Mouse (Mus musculus): ENCODE results near the gene Aebp2. TPM values are rescaled to one million over a fixed set of nuclear protein-coding genes. Genes with fewer than 3 reads are reported as not detected.
"Not testable (repeated sequence)": the region's sequence is repeated elsewhere in the genome, so short reads cannot be mapped to it uniquely, and the experiment has no call there.

Aebp2 gene
- polyA plus RNA-seq, 1 experiment from 2014 or later, result 6.5 TPM

DNA sequence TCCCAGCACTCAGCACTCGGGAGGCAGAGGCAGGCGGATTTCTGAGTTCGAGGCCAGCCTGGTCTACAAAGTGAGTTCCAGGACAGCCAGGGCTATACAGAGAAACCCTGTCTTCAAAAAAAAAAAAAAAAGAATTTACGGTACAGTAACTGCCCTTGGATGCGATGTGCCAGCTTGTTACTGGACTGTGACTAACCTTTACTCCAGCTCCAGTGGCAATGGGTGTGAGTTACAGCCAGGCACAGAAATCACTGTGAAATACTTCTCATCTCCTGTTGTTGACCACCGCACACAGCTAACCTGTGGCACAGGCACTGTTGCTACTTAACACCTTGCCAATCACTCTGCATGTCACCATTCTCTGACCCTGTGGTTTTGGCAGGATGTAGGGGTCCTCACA is 26.9 kb upstream of the Aebp2 start:
- ATAC-seq; H3K27me3 ChIP-seq (replicated peaks); H3K4me1 ChIP-seq; H3K9me3 ChIP-seq (replicated peaks); H3K27ac ChIP-seq; H3K4me3 ChIP-seq; H3K4me2 ChIP-seq; H3K9ac ChIP-seq: not testable (repeated sequence)
- WGBS (ENCODE audit: insufficient replicate concordance), result 89% methylated on average over 6 of the region's 6 CpGs
- peaks cover 31% of the 10 kb centered on the region for H3K36me3 ChIP-seq

DNA sequence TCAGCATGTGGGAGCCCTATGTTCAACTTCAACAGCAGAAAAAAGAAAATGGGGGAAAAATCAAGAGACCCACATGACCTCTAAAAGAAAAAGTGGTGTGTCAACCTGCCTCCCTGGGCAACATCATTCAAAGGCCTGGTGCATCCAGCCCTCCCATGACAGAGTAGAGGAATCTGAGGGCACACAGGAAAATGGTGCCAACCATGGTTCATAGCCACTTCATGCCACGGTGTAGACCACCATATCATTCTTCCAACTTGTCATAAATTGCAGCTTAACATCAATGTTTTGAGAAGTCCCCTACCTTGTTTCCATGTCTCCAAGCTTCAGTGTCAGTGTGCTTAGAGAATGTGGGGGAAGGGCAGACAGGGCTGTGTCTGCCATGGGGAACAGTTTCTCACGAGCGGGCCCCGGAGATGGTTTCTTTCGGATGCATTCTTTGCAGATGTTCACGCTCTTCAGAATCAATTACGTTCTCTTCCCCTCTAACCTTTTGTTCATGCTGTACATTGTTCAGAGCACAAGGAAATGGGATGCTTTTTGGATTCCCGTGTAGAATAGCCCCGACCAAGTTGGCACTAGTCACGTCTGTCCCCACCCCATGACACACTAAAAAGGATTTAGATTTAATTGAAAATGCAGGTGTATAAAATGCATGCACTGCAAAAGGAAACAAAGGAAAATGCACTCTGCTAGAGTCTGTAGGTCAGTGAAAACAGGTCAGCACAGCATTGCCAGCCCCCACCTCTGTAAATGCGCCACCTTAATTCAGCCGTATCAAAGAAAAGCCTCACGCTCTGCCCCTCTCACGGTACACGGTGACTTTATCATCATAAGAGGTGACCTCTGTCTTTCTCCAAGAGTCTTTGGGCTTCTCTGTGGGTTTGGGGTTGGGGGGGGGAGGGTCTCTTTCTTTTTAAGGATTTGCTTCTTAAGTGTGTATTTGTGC is 24.8 kb upstream of the Aebp2 start:
- Histone ChIP-seq H3K4me3 (no peak overlapping the region), H3K9ac (no peak overlapping the region), H3K4me2 (no peak overlapping the region), H3K4me1 (no peaks in the 10 kb centered on the region), H3K27me3 (replicated peaks) (no peaks in the 10 kb centered on the region), H3K27ac (no peak overlapping the region), H3K36me3 (peaks cover 22% of the 10 kb centered on the region), H3K9me3 (replicated peaks) (no peaks in the 10 kb centered on the region)
- no peak for ATAC-seq
- 85% methylated on average over 15 of the region's 15 CpGs for WGBS (ENCODE audit: insufficient replicate concordance)

DNA sequence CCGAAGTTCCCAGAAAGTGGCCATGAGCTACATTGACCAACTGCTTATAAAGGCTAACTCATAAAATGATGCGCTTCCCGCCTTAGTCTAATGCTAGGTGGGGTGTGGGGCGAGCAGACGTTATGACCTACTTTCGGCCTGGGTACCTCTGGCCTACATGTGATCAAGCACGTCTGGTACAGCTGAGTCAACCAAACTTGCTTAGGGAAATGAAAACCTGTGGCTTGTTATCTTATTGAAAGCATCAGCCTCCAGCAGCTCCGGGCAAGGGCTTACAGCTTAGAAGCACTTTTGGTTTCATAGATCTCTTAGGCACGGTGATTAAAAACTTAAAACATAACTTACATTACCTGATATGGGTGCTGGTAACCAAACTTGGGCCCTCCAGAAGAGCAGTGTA is 23.9 kb upstream of the Aebp2 start:
- Histone ChIP-seq H3K27ac (no peak overlapping the region), H3K4me3 (no peak overlapping the region), H3K4me1 (no peaks in the 10 kb centered on the region), H3K36me3 (peaks cover 19% of the 10 kb centered on the region), H3K4me2 (no peak overlapping the region), H3K9me3 (replicated peaks) (no peaks in the 10 kb centered on the region), H3K9ac (no peak overlapping the region), H3K27me3 (replicated peaks) (no peaks in the 10 kb centered on the region)
- WGBS (ENCODE audit: insufficient replicate concordance), result 74% methylated on average over 9 of the region's 9 CpGs
- ATAC-seq, result no peak

DNA sequence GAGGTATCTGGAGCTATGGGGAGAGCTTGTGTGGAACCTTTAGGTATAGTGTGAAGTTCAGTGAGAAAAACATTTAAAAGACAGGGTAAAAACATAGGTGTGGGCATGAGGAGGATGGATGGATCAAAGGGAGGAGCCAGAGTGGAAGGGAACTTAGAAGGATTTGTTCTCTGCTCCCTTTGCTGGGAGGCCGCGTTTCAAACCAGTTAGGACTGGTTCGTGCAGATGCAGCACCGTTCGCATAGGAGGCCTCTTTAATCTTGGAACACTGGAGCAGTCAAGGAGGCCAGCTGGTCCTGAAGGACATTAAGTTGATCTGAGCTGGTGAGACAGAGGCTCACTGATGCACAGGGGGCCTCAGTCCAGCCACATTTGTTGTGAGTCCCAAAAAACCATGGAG is 23.1 kb upstream of the Aebp2 start:
- H3K27ac ChIP-seq, result no peak overlapping the region
- WGBS (ENCODE audit: insufficient replicate concordance), result 90% methylated on average over 5 of the region's 5 CpGs

DNA sequence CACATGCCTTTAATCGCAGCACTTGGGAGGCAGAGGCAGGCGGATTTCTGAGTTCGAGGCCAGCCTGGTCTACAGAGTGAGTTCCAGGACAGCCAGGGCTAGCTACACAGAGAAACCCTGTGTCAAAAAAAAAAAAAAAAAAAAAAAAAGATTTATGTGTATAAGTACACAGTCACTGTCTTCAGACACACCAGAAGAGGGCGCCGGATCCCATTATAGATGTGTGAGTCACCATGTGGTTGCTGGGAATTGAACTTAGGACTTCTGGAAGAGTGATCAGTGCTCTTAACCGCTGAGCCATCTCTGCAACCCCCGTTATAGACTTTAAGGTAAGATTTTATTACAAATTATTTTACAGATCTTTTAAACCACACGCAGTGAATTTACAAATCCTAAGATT is 21.8 kb upstream of the Aebp2 start:
- not testable (repeated sequence) for H3K4me2 ChIP-seq; ATAC-seq; H3K9ac ChIP-seq; H3K4me3 ChIP-seq; H3K4me1 ChIP-seq; H3K9me3 ChIP-seq (replicated peaks); H3K27ac ChIP-seq; H3K27me3 ChIP-seq (replicated peaks)
- WGBS (ENCODE audit: insufficient replicate concordance), result 77% methylated on average over 8 of the region's 8 CpGs
- H3K36me3 ChIP-seq, result peaks cover 12% of the 10 kb centered on the region

More for the DNA sequence above, 23.1 kb upstream of the Aebp2 start:
- ATAC-seq, result no peak
- no peaks in the 10 kb centered on the region for H3K27me3 ChIP-seq (replicated peaks)
- no peaks in the 10 kb centered on the region for H3K9me3 ChIP-seq (replicated peaks)
- no peak overlapping the region for H3K4me2 ChIP-seq
- no peak overlapping the region for H3K9ac ChIP-seq
- peaks cover 13% of the 10 kb centered on the region for H3K36me3 ChIP-seq
- H3K4me1 ChIP-seq, result no peaks in the 10 kb centered on the region
- H3K4me3 ChIP-seq, result no peak overlapping the region

DNA sequence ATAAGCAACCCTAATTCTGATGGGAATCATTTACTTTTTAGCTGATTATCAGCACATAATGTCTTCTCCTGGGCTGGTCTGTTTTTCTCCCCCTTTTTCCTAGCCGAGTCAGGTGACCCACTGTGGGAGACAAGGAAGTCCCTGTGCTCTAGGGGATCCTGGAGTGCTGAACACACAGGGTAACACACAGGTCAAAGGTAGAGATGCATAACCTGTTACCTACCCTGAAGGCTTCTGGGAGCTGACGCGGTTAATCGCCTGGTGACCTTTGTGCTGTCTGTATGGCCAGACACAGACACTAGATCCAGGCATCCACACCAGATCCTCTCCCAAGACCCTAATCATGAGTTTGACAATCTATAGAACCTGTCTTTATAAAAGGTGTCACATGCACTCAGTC is 21.3 kb upstream of the Aebp2 start:
- Histone ChIP-seq H3K4me1 (no peaks in the 10 kb centered on the region), H3K27ac (no peak overlapping the region), H3K36me3 (peaks cover 8% of the 10 kb centered on the region), H3K9me3 (replicated peaks) (no peaks in the 10 kb centered on the region), H3K4me3 (no peak overlapping the region), H3K9ac (no peak overlapping the region), H3K27me3 (replicated peaks) (no peaks in the 10 kb centered on the region), H3K4me2 (no peak overlapping the region)
- ATAC-seq, result no peak
- WGBS (ENCODE audit: insufficient replicate concordance), result 87% methylated on average over 4 of the region's 4 CpGs

DNA sequence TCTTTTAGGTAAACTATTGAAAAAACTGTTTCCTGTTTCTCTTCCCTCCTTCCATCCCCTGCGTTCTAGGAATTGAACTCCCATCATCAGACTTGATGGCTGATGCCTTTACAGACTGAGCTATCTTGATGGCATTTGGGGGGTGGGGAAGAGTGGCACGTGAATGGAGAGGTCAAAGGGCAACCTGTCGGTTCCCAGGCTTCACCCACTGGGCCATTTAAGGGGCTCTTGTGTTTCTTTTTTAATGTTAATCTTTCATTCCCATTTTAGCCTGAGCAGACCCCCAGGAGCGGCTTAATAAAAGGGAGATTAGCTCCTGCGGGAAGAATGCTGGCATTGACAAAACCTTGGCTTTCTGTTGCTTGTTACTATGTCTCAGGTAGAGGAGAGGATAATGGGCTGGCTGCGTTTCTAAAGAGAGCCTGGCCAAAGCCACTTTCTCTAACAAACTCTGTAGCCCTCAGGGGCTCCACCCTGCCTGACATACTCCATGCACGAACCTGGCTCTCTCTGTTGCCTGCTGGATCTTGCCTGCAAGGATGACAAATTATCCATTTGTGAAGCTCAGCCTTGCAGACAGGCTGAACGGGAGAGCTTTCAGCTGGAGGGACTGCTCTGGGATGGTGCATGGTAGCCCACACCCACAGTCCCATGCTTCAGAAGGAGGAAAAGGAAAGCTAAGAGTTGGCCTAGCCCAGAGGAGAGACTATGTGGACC is 19.1 kb upstream of the Aebp2 start:
- no peak overlapping the region for H3K9ac ChIP-seq
- no peak for ATAC-seq
- WGBS (ENCODE audit: insufficient replicate concordance), result 41% methylated on average over 8 of the region's 8 CpGs
- H3K9me3 ChIP-seq (replicated peaks), result no peaks in the 10 kb centered on the region
- no peaks in the 10 kb centered on the region for H3K36me3 ChIP-seq
- no peak overlapping the region for H3K4me3 ChIP-seq
- H3K27me3 ChIP-seq (replicated peaks), result no peaks in the 10 kb centered on the region
- H3K4me1 ChIP-seq, result no peaks in the 10 kb centered on the region
- no peak overlapping the region for H3K4me2 ChIP-seq
- no peak overlapping the region for H3K27ac ChIP-seq

DNA sequence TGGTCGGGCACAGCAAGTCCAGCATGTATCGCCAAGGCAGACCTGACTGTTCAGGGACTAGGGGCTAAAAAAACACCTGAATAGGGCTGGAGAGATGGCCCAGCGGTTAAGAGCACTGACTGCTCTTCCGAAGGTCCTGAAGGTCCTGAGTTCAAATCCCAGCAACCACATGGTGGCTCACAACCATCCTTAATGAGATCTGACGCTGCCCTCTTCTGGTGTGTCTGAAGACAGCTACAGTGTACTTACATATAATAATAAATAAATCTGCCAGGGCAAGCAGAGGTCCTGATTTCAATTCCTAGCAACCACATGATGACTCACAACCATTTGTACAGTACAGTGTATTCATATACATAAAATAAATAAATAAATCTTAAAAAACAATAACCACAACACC is 17.3 kb upstream of the Aebp2 start:
- not testable (repeated sequence) for ATAC-seq; H3K9me3 ChIP-seq (replicated peaks); H3K4me2 ChIP-seq; H3K9ac ChIP-seq; H3K36me3 ChIP-seq; H3K27me3 ChIP-seq (replicated peaks); H3K27ac ChIP-seq; H3K4me1 ChIP-seq; H3K4me3 ChIP-seq
- WGBS (ENCODE audit: insufficient replicate concordance), result 72% methylated on average over 5 of the region's 5 CpGs

DNA sequence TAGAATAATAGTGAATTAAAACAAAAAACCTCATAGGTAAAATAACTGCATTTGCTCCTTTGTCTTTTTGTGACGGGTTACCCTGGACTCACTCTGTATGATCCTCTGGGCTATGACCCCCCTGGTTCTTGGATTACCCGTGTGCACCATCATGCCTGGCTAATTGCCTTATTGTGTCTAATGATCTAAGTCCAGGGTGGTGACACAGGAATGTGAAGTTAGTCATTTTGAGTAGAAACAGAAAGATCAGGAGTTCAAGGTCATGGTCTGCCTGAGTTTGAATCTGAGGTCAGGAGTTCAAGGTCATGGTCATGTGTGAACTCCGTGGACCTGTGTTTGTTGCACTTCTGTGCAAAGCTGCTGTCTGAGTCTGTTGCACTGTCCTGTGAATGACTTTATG is 16.7 kb upstream of the Aebp2 start:
- H3K9ac ChIP-seq, result no peak overlapping the region
- H3K36me3 ChIP-seq, result no peaks in the 10 kb centered on the region
- no peak for ATAC-seq
- no peak overlapping the region for H3K4me2 ChIP-seq
- no peaks in the 10 kb centered on the region for H3K9me3 ChIP-seq (replicated peaks)
- H3K27ac ChIP-seq, result no peak overlapping the region
- no peaks in the 10 kb centered on the region for H3K27me3 ChIP-seq (replicated peaks)
- WGBS (ENCODE audit: insufficient replicate concordance), result 53% methylated on average over 3 of the region's 3 CpGs
- H3K4me1 ChIP-seq, result 0 out of 2 replicates have a peak, but pooled peaks cover 3% of the 10 kb centered on the region
- no peak overlapping the region for H3K4me3 ChIP-seq

DNA sequence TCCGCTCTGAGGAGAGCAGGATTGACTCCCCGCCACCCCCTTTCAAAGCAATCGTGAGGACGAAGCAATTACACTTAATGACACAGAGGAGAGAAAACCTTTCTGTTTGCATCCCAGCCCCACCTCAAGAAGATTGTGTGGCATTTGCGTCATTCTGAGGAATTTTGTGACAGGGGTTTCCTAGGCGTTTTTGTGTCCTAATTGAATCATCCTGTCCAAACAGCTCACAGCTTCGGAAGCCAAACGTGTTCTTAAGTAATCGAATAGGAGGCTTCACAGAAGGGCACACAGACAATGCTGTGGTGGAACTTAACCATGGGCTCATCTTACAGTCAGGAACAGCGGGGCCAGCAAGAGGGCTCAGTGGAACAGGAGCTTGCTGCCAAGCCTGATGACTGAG is 15.9 kb upstream of the Aebp2 start:
- Histone ChIP-seq H3K4me2 (no peak overlapping the region), H3K9ac (no peak overlapping the region), H3K9me3 (replicated peaks) (no peaks in the 10 kb centered on the region), H3K4me3 (no peak overlapping the region), H3K27ac (no peak overlapping the region), H3K27me3 (replicated peaks) (no peaks in the 10 kb centered on the region), H3K4me1 (0 out of 2 replicates have a peak, but pooled peaks cover 3% of the 10 kb centered on the region), H3K36me3 (no peaks in the 10 kb centered on the region)
- WGBS (ENCODE audit: insufficient replicate concordance), result 80% methylated on average over 10 of the region's 10 CpGs
- no peak for ATAC-seq

DNA sequence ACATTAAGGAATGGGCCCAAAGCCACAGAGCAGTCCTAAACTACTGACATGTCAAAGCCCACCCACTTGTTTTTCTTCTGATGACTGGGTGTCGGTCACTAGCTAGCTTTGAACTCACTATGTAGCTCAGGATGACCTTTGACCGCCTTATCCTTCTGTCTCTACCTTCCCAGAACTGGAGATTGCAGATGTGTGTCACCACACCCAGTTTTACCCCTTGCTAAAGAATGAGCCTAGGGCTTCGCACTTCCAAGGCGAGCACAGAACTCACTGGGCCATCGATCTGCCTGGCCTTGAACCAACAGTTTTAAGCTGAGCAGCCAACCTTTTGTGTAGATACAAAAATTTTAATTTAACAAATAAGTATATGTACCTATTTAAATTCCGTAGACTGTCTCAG is 13.8 kb upstream of the Aebp2 start:
- H3K27me3 ChIP-seq (replicated peaks), result no peaks in the 10 kb centered on the region
- 80% methylated on average over 6 of the region's 6 CpGs for WGBS (ENCODE audit: insufficient replicate concordance)
- no peaks in the 10 kb centered on the region for H3K36me3 ChIP-seq
- H3K4me2 ChIP-seq, result no peak overlapping the region
- H3K4me1 ChIP-seq, result 0 out of 2 replicates have a peak, but pooled peaks cover 3% of the 10 kb centered on the region
- ATAC-seq, result no peak
- H3K27ac ChIP-seq, result no peak overlapping the region
- H3K4me3 ChIP-seq, result no peak overlapping the region
- no peaks in the 10 kb centered on the region for H3K9me3 ChIP-seq (replicated peaks)
- no peak overlapping the region for H3K9ac ChIP-seq

DNA sequence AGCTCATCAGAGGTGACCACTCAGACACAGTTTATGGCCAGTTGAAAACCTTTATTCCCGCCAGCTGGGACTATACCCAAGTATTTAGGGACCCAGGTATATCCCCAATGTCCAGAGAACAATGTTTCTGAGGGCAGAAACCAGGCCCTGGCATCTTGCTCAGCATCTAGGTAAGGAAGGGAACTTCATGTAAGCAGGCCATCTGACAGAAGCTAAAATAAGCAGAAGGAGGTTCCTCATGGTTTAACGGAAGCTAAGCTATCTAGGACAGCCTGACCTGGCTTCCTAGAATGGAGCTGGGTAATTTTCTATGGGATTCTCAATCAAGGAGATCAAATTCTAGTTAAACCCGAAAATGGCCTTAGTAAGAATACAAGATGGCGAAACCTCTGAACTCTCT is 12.9 kb upstream of the Aebp2 start:
- no peak overlapping the region for H3K4me3 ChIP-seq
- no peaks in the 10 kb centered on the region for H3K9me3 ChIP-seq (replicated peaks)
- 0 out of 2 replicates have a peak, but pooled peaks cover 3% of the 10 kb centered on the region for H3K4me1 ChIP-seq
- H3K4me2 ChIP-seq, result no peak overlapping the region
- no peaks in the 10 kb centered on the region for H3K36me3 ChIP-seq
- no peaks in the 10 kb centered on the region for H3K27me3 ChIP-seq (replicated peaks)
- WGBS (ENCODE audit: insufficient replicate concordance), result 60% methylated on average over 4 of the region's 4 CpGs
- ATAC-seq, result no peak
- no peak overlapping the region for H3K9ac ChIP-seq
- H3K27ac ChIP-seq, result no peak overlapping the region
